Mouse (Mus musculus) midbrain, embryonic 12.5 days (tissue): ENCODE measurements around the gene Pcsk6. TPM values are rescaled to one million over a fixed set of nuclear protein-coding genes. Genes with fewer than 3 reads are reported as not detected.
A peak's percentile ranks its signal among the peaks of the same experiment; 100 is the strongest.

Source experiments
- ATAC-seq: fragments of 200-750 bp; cut with Nextera tagmentation; 2 replicates; pipeline ENCODE4 v1.8.0; 2017; ENCODE audit warnings: low read depth, moderate TSS enrichment, moderate library complexity; ENCODE audit not compliant: low FRiP score
- H3K27ac ChIP-seq: fragments of 300-500 bp; sonication (generic); replicated peaks from 2 replicates; pipeline ENCODE4 v1.5.1; 2016; ENCODE audit warnings: mild to moderate bottlenecking
- H3K27me3 ChIP-seq: fragments of 300-500 bp; sonication (generic); 2 replicates; pipeline ENCODE4 v1.6.1; 2016; ENCODE audit warnings: mild to moderate bottlenecking
- H3K36me3 ChIP-seq: fragments of 300-500 bp; sonication (generic); 2 replicates; pipeline ENCODE4 v1.6.1; 2016
- H3K4me1 ChIP-seq: fragments of 300-500 bp; sonication (generic); 2 replicates; pipeline ENCODE4 v1.6.1; 2016
- H3K4me2 ChIP-seq: fragments of 300-500 bp; sonication (generic); replicated peaks from 2 replicates; pipeline ENCODE4 v1.6.1; 2016; ENCODE audit warnings: mild to moderate bottlenecking, moderate library complexity
- H3K4me3 ChIP-seq: fragments of 300-500 bp; sonication (generic); 2 replicates; pipeline ENCODE4 v1.5.1; 2016; ENCODE audit warnings: mild to moderate bottlenecking
- H3K9ac ChIP-seq: fragments of 300-500 bp; sonication (generic); replicated peaks from 2 replicates; pipeline ENCODE4 v1.6.1; 2016; ENCODE audit warnings: mild to moderate bottlenecking, moderate library complexity
- H3K9me3 ChIP-seq: fragments of 300-500 bp; sonication (generic); 2 replicates; pipeline ENCODE4 v1.6.1; 2016; ENCODE audit warnings: mild to moderate bottlenecking
- WGBS: fragments of 180-500 bp; shearing (Covaris S2); methylation state at CpG from one replicate; pipeline ENCODE4 v1.1.7; 2016; 5-methylcytosine and 5-hydroxymethylcytosine counted together
- polyA plus RNA-seq: library from polyadenylated mRNA; unstranded; fragments of >200 nt; fragmentation: Nextera tagmentation; extraction: Ambion mirVana; gene quantifications from 2 replicates; pipeline ENCODE4 v1.2.1, GENCODE M21; 2016

Pcsk6 gene
- polyA plus RNA-seq, 1 experiment from 2014 or later, result 0.69 TPM

GRCm38 (mm10) chr7:65954583-65954982 lies 93.0 kb downstream of the Pcsk6 start:
- Histone ChIP-seq H3K4me1 (peaks cover 15% of the 10 kb centered on the region), H3K4me3 (no peak overlapping the region), H3K9me3 (no peaks in the 10 kb centered on the region), H3K9ac (no peak overlapping the region), H3K4me2 (no peak overlapping the region), H3K36me3 (no peaks in the 10 kb centered on the region), H3K27me3 (peaks cover 5% of the 10 kb centered on the region; the same call in 1 of the 2 replicates), H3K27ac (no peak overlapping the region)
- WGBS, result 83% methylated on average over 4 of the region's 4 CpGs
- ATAC-seq, result no peak

- Histone ChIP-seq H3K9ac (no peak overlapping the region), H3K27me3 (peaks cover 5% of the 10 kb centered on the region; the same call in 1 of the 2 replicates), H3K36me3 (no peaks in the 10 kb centered on the region), H3K27ac (peak overlapping the region; percentile 46; the same call in 1 of the 2 replicates), H3K4me3 (no peak overlapping the region), H3K4me2 (peak overlapping the region; percentile 30), H3K4me1 (peaks cover 15% of the 10 kb centered on the region), H3K9me3 (no peaks in the 10 kb centered on the region)
- WGBS, result 35% methylated on average over 24 of the region's 24 CpGs
- ATAC-seq, result peak; percentile 93
These were observed 94.0 kb downstream of the Pcsk6 start for GRCm38 (mm10) chr7:65955304-65956220.

GRCm38 (mm10) chr7:65957245-65957644 lies 95.7 kb downstream of the Pcsk6 start:
- ATAC-seq, result no peak
- 95% methylated on average over 1 of the region's 1 CpGs for whole genome bisulfite sequencing
- Histone ChIP-seq H3K27me3 (peaks cover 5% of the 10 kb centered on the region; the same call in 1 of the 2 replicates), H3K36me3 (no peaks in the 10 kb centered on the region), H3K27ac (no peak overlapping the region), H3K4me2 (no peak overlapping the region), H3K4me3 (no peak overlapping the region), H3K4me1 (peaks cover 15% of the 10 kb centered on the region), H3K9ac (no peak overlapping the region), H3K9me3 (no peaks in the 10 kb centered on the region)

- Histone ChIP-seq H3K9me3 (no peaks in the 10 kb centered on the region), H3K4me3 (no peak overlapping the region), H3K9ac (no peak overlapping the region), H3K27me3 (0 out of 2 replicates have a peak, but pooled peaks cover 5% of the 10 kb centered on the region), H3K27ac (no peak overlapping the region), H3K4me1 (peaks cover 15% of the 10 kb centered on the region), H3K4me2 (no peak overlapping the region), H3K36me3 (no peaks in the 10 kb centered on the region)
- 91% methylated on average over 5 of the region's 5 CpGs for WGBS
- no peak for ATAC-seq
These were observed 96.6 kb downstream of the Pcsk6 start for GRCm38 (mm10) chr7:65958105-65958504.

- H3K9ac ChIP-seq, result no peak overlapping the region
- H3K4me3 ChIP-seq, result no peak overlapping the region
- peaks cover 15% of the 10 kb centered on the region for H3K4me1 ChIP-seq
- no peaks in the 10 kb centered on the region for H3K36me3 ChIP-seq
- H3K9me3 ChIP-seq, result no peaks in the 10 kb centered on the region
- H3K27ac ChIP-seq, result no peak overlapping the region
- 96% methylated on average over 9 of the region's 9 CpGs for WGBS
- 0 out of 2 replicates have a peak, but pooled peaks cover 2% of the 10 kb centered on the region for H3K27me3 ChIP-seq
- no peak overlapping the region for H3K4me2 ChIP-seq
- ATAC-seq, result no peak
These were observed 97.8 kb downstream of the Pcsk6 start for GRCm38 (mm10) chr7:65959221-65959924.

GRCm38 (mm10) chr7:65962611-65963010 lies 101.1 kb downstream of the Pcsk6 start:
- no peak overlapping the region for H3K27ac ChIP-seq
- H3K4me1 ChIP-seq, result no peaks in the 10 kb centered on the region
- no peak overlapping the region for H3K9ac ChIP-seq
- no peak overlapping the region for H3K4me3 ChIP-seq
- WGBS, result 90% methylated on average over 7 of the region's 7 CpGs
- ATAC-seq, result no peak
- no peaks in the 10 kb centered on the region for H3K27me3 ChIP-seq
- no peaks in the 10 kb centered on the region for H3K9me3 ChIP-seq
- H3K36me3 ChIP-seq, result no peaks in the 10 kb centered on the region
- no peak overlapping the region for H3K4me2 ChIP-seq

- no peak overlapping the region for H3K4me3 ChIP-seq
- H3K27me3 ChIP-seq, result no peaks in the 10 kb centered on the region
- no peak overlapping the region for H3K9ac ChIP-seq
- no peak overlapping the region for H3K27ac ChIP-seq
- ATAC-seq, result no peak
- no peak overlapping the region for H3K4me2 ChIP-seq
- H3K36me3 ChIP-seq, result no peaks in the 10 kb centered on the region
- no peaks in the 10 kb centered on the region for H3K4me1 ChIP-seq
- H3K9me3 ChIP-seq, result no peaks in the 10 kb centered on the region
These were observed 102.9 kb downstream of the Pcsk6 start for GRCm38 (mm10) chr7:65964398-65964797.

GRCm38 (mm10) chr7:65971301-65971700 lies 109.8 kb downstream of the Pcsk6 start:
- H3K9me3 ChIP-seq, result no peaks in the 10 kb centered on the region
- H3K4me3 ChIP-seq, result no peak overlapping the region
- H3K4me1 ChIP-seq, result 0 out of 2 replicates have a peak, but pooled peaks cover 3% of the 10 kb centered on the region
- H3K27me3 ChIP-seq, result no peaks in the 10 kb centered on the region
- H3K4me2 ChIP-seq, result no peak overlapping the region
- 85% methylated on average over 10 of the region's 10 CpGs for WGBS
- no peak overlapping the region for H3K27ac ChIP-seq
- H3K36me3 ChIP-seq, result no peaks in the 10 kb centered on the region
- H3K9ac ChIP-seq, result no peak overlapping the region
- no peak for ATAC-seq

GRCm38 (mm10) chr7:65977286-65977685 lies 115.8 kb downstream of the Pcsk6 start:
- Histone ChIP-seq H3K4me3 (no peak overlapping the region), H3K36me3 (no peaks in the 10 kb centered on the region), H3K27ac (no peak overlapping the region), H3K4me1 (0 out of 2 replicates have a peak, but pooled peaks cover 3% of the 10 kb centered on the region), H3K9ac (no peak overlapping the region), H3K9me3 (no peaks in the 10 kb centered on the region), H3K27me3 (no peaks in the 10 kb centered on the region), H3K4me2 (no peak overlapping the region)
- WGBS, result 77% methylated on average over 5 of the region's 5 CpGs
- ATAC-seq, result no peak

- H3K4me3 ChIP-seq, result no peak overlapping the region
- no peak for ATAC-seq
- no peaks in the 10 kb centered on the region for H3K9me3 ChIP-seq
- H3K9ac ChIP-seq, result no peak overlapping the region
- no peak overlapping the region for H3K27ac ChIP-seq
- no peaks in the 10 kb centered on the region for H3K27me3 ChIP-seq
- 0 out of 2 replicates have a peak, but pooled peaks cover 3% of the 10 kb centered on the region for H3K4me1 ChIP-seq
- no peak overlapping the region for H3K4me2 ChIP-seq
- 77% methylated on average over 11 of the region's 11 CpGs for WGBS
- no peaks in the 10 kb centered on the region for H3K36me3 ChIP-seq
These were observed 116.4 kb downstream of the Pcsk6 start for GRCm38 (mm10) chr7:65977977-65978376.

- no peak overlapping the region for H3K4me2 ChIP-seq
- ATAC-seq, result no peak
- WGBS, result 82% methylated on average over 11 of the region's 11 CpGs
These were observed 117.7 kb downstream of the Pcsk6 start for GRCm38 (mm10) chr7:65978996-65979823.

More at GRCm38 (mm10) chr7:65978996-65979823, 117.7 kb downstream of the Pcsk6 start:
- Histone ChIP-seq H3K36me3 (no peaks in the 10 kb centered on the region), H3K27me3 (no peaks in the 10 kb centered on the region), H3K4me3 (no peak overlapping the region), H3K27ac (no peak overlapping the region), H3K9ac (no peak overlapping the region), H3K9me3 (no peaks in the 10 kb centered on the region), H3K4me1 (no peaks in the 10 kb centered on the region)
